Mouse (Mus musculus) G1E (cell line): ENCODE measurements at regions not wholly inside any gene's neighbourhood (a gene's known extent, or its start where the extent isn't known, plus 50 kb on each side); places are given as distances from the start of the nearest gene placed in this dataset.

Source experiments
- CTCF ChIP-seq: IDR thresholded peaks from 2 replicates; pipeline ENCODE4 v1.5.1; 2012; ENCODE audit warnings: low read depth, low read length, inconsistent platforms, mixed read lengths
- GATA1 ChIP-seq: IDR thresholded peaks from 2 replicates; pipeline ENCODE4 v1.6.1; 2012; ENCODE audit warnings: borderline replicate concordance, low read length, inconsistent platforms, mixed read lengths
- GATA2 ChIP-seq: IDR thresholded peaks from 2 replicates; pipeline ENCODE4 v1.6.1; 2012; ENCODE audit warnings: low read depth, low read length, inconsistent platforms, borderline replicate concordance
- POLR2AphosphoS5 ChIP-seq: IDR thresholded peaks from 2 replicates; pipeline ENCODE4 v1.6.1; 2012; ENCODE audit warnings: low read depth, low read length, inconsistent platforms; ENCODE audit not compliant: insufficient replicate concordance
- TAL1 ChIP-seq: conservative IDR thresholded peaks from 2 replicates; pipeline ENCODE4 v1.6.1; 2012; ENCODE audit warnings: low read depth, low read length, inconsistent platforms, mixed read lengths

DNA sequence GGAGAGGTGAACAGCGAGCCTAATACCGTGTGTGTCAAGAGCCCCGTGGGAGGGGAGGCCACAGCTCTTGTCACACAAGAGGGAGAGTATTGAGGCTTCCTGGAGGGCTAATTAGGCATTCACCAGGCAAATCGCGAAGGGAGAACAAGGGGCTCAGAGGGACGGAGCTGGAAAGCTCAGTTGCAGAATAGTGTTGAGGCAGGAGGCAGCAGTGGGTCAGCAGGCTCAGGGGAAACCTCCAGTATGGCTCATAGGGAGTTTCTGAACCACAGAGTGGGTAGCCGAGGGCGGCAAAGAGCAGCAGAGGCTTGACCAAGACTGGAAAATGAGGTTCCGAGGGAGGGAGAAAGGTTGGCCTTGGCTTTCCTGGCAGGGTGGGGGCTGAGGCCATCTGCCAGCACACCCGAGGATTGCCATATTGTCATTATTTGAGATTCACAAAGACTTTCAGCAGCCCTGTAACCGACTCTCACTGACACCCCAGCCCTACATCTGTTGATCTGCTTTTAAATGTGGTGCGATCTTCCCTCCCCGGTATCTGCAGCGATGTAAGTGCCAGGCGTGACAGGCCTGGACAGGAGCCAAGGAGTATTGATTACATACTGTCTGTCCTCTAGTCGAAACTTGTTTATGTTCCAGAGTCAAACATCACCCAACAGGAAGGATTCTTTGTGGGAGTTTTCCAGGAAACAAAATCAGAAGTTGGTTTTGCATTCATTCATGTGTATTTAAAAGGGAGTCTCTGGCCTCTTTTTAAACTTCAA is 198.5 kb downstream of the Enc1 start:
- TF ChIP-seq CTCF (no peak), TAL1 (no peak), GATA1 (no peak), POLR2AphosphoS5 (no peak), GATA2 (no peak)
